Mouse (Mus musculus) forelimb bud, embryonic 11.5 days (tissue): ENCODE results near the gene Gstt4.

Experiments
- DNase-seq: peaks from one replicate; pipeline ENCODE4 v3.0.0-alpha.2; 2012; ENCODE audit warnings: low read depth, low spot score

Gstt4 gene

GRCm38 (mm10) chr10:75835761-75836531 lies 13.6 kb upstream of the Gstt4 start:
- DNase-seq = no peak

- peak; percentile 43 for DNase-seq
Observed at GRCm38 (mm10) chr10:75835307-75835706, 13.0 kb upstream of the Gstt4 start.

- DNase-seq = no peak
Observed at GRCm38 (mm10) chr10:75834721-75835120, 12.4 kb upstream of the Gstt4 start.

DNA sequence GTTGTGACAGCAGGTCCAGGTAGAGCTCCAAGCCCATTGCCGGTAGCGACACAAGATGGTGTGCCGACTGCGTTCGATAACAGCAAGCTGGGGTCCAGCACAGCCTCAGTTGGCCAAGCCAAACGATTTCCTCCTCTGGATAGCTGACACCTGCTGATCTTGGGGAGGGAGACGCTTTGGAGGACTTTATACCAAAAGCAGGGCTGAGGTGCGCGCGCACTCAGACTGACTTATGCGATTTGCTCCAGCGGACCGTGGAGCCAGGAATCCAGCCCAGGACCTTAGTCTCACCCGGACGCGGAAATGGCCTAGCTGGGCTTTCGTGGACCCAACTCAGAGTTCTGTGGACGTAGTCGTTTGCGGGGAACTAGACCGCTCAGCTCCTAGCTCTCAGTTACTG lies 11.9 kb upstream of the Gstt4 start:
- DNase-seq = peak; percentile 63

- DNase-seq = no peak
Observed at GRCm38 (mm10) chr10:75833456-75834080, 11.2 kb upstream of the Gstt4 start.

GRCm38 (mm10) chr10:75832272-75832895 lies 10.0 kb upstream of the Gstt4 start:
- DNase-seq = peak; percentile 25

DNA sequence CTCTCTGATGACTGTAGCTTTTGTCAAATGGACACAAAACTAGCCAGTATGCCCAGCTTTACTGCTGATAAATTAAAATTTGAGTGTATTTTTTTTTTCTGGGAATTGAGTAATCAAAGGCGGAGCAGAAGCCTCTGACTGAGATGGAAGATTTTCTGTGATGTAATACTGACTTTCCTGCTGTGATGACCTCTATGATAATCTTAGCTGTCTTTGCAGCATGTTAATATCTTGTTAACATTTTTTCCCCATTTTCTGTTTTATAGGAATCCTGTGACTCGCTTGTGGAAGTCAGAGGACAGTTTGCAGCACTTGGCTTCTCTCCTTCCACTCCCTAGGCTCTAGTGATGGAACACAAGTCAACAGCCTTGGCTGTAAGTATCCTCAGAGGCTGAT lies 7.9 kb upstream of the Gstt4 start:
- no peak for DNase-seq

- no peak for DNase-seq
Observed at GRCm38 (mm10) chr10:75829529-75830274, 7.4 kb upstream of the Gstt4 start.

GRCm38 (mm10) chr10:75828500-75828931 lies 6.2 kb upstream of the Gstt4 start:
- no peak for DNase-seq

DNA sequence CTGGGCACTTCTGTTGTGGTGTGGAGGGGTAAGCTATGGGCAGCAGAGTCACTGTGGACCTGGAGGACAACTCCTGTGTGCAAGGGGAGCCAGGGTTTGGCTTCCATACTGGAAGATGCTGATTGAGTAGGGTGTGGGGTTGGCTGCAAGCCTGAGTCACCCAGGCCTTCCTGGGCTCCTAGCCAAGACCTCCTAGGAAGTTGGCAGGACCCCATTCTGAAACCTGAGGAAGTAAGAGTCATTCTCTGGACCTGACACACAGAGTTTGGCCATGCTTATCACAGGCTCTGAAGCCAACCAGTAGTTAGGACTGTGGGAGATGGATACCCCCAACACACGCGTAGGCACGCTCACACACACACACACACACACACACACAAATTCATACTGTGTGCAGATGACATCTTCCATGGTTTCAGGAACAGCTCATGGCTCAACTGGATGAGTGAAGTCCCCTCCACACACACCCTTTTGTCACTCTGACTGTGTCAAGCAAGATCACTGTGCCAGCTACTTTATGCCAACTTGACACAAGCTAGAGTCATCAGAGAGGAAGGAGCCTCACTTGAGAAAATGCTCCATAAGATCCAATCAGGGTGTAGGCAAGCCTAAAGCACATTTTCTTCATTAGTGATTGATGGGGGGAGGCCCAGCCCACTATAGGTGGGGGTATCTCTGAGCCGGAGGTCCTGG lies 5.5 kb upstream of the Gstt4 start:
- no peak for DNase-seq

DNA sequence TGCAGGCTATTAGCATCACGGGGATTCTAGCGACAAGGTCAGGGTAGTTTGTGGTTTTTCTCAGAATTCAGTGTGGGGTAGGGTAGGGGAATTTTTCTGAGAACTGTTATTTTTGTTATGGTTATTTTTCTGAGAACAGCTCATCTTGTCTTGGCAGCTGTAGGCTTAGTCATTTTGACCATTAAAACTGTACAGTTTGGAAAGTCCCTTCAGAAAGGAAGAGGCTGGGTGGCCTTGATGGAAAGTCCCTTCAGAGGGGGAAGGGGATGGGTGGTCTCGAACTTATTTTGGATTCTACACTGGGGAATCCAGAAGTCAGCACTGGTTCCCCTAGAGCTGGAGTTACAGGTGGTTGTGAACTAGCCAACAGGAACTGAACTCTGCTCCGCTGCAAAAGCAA lies 2.2 kb upstream of the Gstt4 start:
- no peak for DNase-seq

DNA sequence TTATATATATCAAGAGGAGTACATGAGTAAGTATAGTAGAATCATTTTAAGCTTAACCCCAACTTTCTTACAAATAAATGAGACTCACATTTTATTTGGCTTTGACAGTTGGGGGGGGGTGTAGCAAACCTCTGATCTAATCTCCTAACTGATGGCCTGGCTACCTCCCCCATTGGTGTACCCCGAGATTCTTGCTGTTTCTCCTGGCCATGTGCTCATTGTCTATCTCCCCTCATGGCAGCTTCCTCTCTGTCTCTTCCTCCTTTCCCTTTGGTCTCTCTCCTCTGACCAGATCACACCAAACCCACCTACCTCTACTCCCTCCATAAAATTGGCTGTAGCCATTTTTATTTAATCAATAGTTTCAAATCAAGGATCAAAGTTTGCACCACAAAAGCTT lies 1.4 kb upstream of the Gstt4 start:
- no peak for DNase-seq

- DNase-seq = no peak
Observed at GRCm38 (mm10) chr10:75819882-75820281, 2.5 kb downstream of the Gstt4 start.

DNA sequence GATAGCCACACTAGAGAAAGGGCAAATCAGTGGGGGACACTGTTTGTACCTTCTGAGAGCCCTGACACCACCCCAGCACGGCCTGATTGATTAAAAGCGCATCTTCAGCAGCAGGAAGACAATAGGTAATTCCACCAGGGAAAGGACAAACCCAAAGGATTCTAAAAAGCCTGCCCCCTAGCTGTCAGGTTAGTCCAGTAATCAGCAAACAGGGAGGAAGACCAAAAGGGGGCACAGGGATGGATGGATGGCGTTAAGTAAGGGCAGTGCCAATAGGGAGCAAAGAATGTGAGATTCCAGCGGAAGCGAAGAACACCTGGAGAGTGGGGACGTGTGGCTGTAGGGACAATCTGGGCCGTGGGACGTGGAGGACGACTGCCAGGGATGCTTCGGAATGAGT lies 3.7 kb downstream of the Gstt4 start:
- no peak for DNase-seq

DNA sequence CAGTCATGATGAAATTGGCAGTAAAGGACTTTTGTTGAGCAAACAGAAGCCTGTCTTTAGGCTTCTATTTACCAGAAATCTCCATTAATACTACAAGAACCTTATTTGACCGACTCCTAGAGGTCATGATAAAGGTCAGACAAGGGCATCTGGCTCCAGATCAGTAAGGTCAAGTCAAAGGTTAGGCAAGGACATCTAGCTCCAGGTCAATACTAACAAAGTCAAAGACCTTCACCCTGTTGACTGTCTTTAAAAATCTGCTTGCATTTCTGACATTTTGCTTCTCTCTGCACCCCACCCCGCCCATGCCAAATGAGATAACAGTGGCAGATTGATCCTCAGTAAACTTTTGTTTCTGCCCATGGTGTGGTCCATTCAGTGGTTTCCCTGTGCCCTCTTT lies 18.1 kb downstream of the Gstt4 start:
- DNase-seq = no peak

- DNase-seq = no peak
Observed at GRCm38 (mm10) chr10:75798176-75798696, 24.1 kb downstream of the Gstt4 start, which contains the start of gene Gstt1. Gstt1 (minus strand) TSS chr10:75798584.

GRCm38 (mm10) chr10:75797619-75798175 lies 24.6 kb downstream of the Gstt4 start:
- DNase-seq = no peak

DNA sequence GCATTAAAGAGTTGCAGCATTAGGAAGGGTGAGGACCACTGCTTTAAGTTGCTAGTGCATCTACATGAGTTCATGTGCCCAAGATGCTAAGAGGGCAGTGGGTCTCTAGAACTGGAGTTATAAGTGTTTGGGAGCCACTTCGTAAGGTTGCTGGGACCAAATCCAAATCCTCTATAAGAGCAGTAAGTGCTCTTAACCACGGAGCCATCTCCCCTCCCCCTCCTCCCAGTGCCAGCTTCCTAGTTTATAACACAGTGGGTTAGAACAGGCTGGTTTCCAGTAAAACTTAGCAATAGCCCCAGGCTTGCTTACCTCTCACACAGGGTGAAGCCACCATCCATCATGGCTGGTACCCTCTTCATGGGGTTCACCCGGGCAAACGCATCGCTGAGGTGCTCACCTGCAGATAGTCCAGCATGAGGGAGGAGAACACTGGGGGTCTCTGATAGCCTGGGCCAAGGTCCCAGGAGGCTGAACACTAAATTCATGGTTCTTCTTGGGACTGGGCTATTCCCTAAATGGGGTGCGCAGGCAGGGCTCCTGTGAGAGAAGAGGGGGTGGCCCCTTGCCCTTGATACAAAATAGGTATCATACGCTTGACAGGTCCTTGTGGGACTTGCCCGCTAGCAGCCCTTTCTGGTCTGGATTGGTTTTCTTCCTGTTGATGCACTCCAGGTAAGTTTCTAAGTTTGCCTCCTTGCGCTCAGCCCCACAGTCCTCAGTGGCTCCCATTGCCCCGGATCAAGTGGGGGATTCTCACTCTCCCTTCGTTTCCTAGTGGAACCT lies 25.4 kb downstream of the Gstt4 start:
- DNase-seq = no peak

DNA sequence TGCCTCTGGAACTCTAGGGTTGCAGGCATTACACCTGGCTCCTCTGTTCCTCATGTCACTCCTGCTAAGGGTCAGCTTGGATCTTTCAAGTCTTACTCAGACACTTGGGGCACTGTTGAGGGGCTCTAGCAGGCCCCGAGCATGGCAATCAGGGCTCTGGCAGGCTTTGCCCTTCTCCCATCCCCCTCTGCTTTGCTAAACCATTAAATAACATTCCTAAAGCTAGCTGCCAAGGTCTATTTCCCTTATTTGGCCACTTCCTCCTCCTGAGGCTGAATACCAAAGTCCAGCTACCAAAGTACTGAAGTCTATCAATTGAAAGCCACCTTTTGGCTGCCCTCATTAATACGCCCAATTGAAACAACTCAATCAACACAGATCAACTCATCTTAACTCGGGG lies 27.5 kb downstream of the Gstt4 start:
- DNase-seq = no peak

GRCm38 (mm10) chr10:75790773-75791172 lies 31.6 kb downstream of the Gstt4 start:
- DNase-seq = no peak
